ENCODE assay signal across 22 mouse cellular contexts in genomic region chr1:40776763-40777162, GRCm38 (mm10). TPM values are rescaled to one million over a fixed set of nuclear protein-coding genes. Genes with fewer than 3 reads are reported as not detected.
DNase-seq lines count a peak whose midpoint lies in the region; ATAC-seq and TF ChIP-seq lines count a peak whose summit lies in the region.
"Had no signal": no experiment of that assay in that cellular context is flagged by ENCODE, and none has a peak within 500 bp of the region (broad histone marks: within the 10 kb centered on the region; RNA-seq: fewer than 3 reads in every experiment).

No protein-coding gene starts in this region.

- no peak overlapping the region for H3K4me2 ChIP-seq in liver, embryonic 11.5 days
- H3K4me2 ChIP-seq in liver, embryonic 12.5 days, result no peak overlapping the region
- H3K4me2 ChIP-seq: embryonic facial prominence, embryonic 13.5 days; embryonic facial prominence, embryonic 15.5 days; forebrain, embryonic 12.5 days had no signal

- H3K4me3 ChIP-seq in kidney, adult 2 months (ENCODE audit: insufficient read depth, low read depth, low read length), result no peak overlapping the region
- H3K4me3 ChIP-seq in liver, embryonic 11.5 days (ENCODE audit: low read depth, low read length), result no peak overlapping the region
- no peak overlapping the region for H3K4me3 ChIP-seq in liver, embryonic 12.5 days
- H3K4me3 ChIP-seq in small intestine, adult 2 months (ENCODE audit: low read depth, low read length), result no peak overlapping the region
- H3K4me3 ChIP-seq: embryonic facial prominence, embryonic 13.5 days; embryonic facial prominence, embryonic 15.5 days; erythroblast, embryonic 14.5 days; forebrain, embryonic 10.5 days; forebrain, embryonic 12.5 days had no signal

- no peaks in the 10 kb centered on the region for H3K9me3 ChIP-seq in liver, embryonic 11.5 days (ENCODE audit: control insufficient read depth, low read length)
- H3K9me3 ChIP-seq in liver, embryonic 12.5 days (replicated peaks), result 0 out of 2 replicates have a peak, but pooled peaks cover 2% of the 10 kb centered on the region

- DNase-seq in kidney, adult 2 months, result peak; percentile 52
- no peak for DNase-seq in kidney, postnatal 14 days
- peak; percentile 7 for DNase-seq in liver, embryonic 11.5 days (ENCODE audit: low spot score)
- DNase-seq in yolk sac, embryonic 10.5 days (ENCODE audit: low spot score), result no peak
- DNase-seq: adrenal gland, adult 2 months; adrenal gland, postnatal 10 days; adrenal gland, postnatal 25 days; cerebellum, adult 11 months; cerebellum, adult 18-20 months; cerebellum, adult 8-10 months; cerebellum, adult 9-11 months; cerebellum, postnatal 14 days; cerebellum, postnatal 36 days; embryo, embryonic 11 days had no signal

- H3K9ac ChIP-seq in liver, embryonic 11.5 days (ENCODE audit: low read depth, low read length), result no peak overlapping the region
- H3K9ac ChIP-seq in liver, embryonic 12.5 days, result no peak overlapping the region
- H3K9ac ChIP-seq: embryonic facial prominence, embryonic 13.5 days; embryonic facial prominence, embryonic 15.5 days; forebrain, embryonic 12.5 days had no signal

- 0 out of 2 replicates have a peak overlapping the region, but pooled peaks have one; percentile 17 for H3K27ac ChIP-seq in kidney, adult 2 months (ENCODE audit: insufficient read depth, low read depth, low read length)
- H3K27ac ChIP-seq in liver, embryonic 11.5 days (ENCODE audit: low read depth, low read length), result no peak overlapping the region
- no peak overlapping the region for H3K27ac ChIP-seq in liver, embryonic 12.5 days
- peak overlapping the region; percentile 73 for H3K27ac ChIP-seq in small intestine, adult 2 months (ENCODE audit: insufficient read depth, low read depth, low read length)
- H3K27ac ChIP-seq: embryonic facial prominence, embryonic 13.5 days; embryonic facial prominence, embryonic 15.5 days; forebrain, embryonic 10.5 days; forebrain, embryonic 12.5 days had no signal

- peaks cover 15% of the 10 kb centered on the region for H3K36me3 ChIP-seq in kidney, adult 2 months (ENCODE audit: control insufficient read depth, insufficient read depth, low read length)
- peaks cover 5% of the 10 kb centered on the region; the same call in 1 of the 2 replicates for H3K36me3 ChIP-seq in liver, embryonic 11.5 days (ENCODE audit: control insufficient read depth, insufficient read depth, low read length)
- H3K36me3 ChIP-seq in liver, embryonic 12.5 days, result peaks cover 37% of the 10 kb centered on the region
- H3K36me3 ChIP-seq in small intestine, adult 2 months (ENCODE audit: control insufficient read depth, insufficient read depth, low read length), result peaks cover 50% of the 10 kb centered on the region

- TF ChIP-seq POLR2A in kidney, adult 2 months (IDR thresholded peaks at IDR 0.05; ENCODE audit: low read depth, low read length), result no peak
- no peak for TF ChIP-seq POLR2A in small intestine, adult 2 months (IDR thresholded peaks at IDR 0.05; ENCODE audit: low read depth, low read length)

- no peaks in the 10 kb centered on the region for H3K27me3 ChIP-seq in kidney, adult 2 months (replicated peaks; ENCODE audit: control insufficient read depth, insufficient read depth, low read length)
- no peaks in the 10 kb centered on the region for H3K27me3 ChIP-seq in liver, embryonic 11.5 days (replicated peaks; ENCODE audit: control insufficient read depth, insufficient read depth, low read length)
- H3K27me3 ChIP-seq in liver, embryonic 12.5 days (replicated peaks), result no peaks in the 10 kb centered on the region
- H3K27me3 ChIP-seq in small intestine, adult 2 months (ENCODE audit: control insufficient read depth, insufficient read depth, low read length), result no peaks in the 10 kb centered on the region
- H3K27me3 ChIP-seq: embryonic facial prominence, embryonic 13.5 days; embryonic facial prominence, embryonic 15.5 days; forebrain, embryonic 12.5 days had no signal

- no peak for ATAC-seq in liver, embryonic 11.5 days (replicated peaks; ENCODE audit: low FRiP score)
- ATAC-seq in liver, embryonic 12.5 days, result no peak
- ATAC-seq: forebrain, embryonic 14.5 days had no signal

- WGBS in kidney, adult 2 months, result 52% methylated on average over 3 of the region's 3 CpGs
- WGBS in liver, embryonic 11.5 days, result 86% methylated on average over 3 of the region's 3 CpGs
- 74% methylated on average over 3 of the region's 3 CpGs for WGBS in liver, embryonic 12.5 days (ENCODE audit: insufficient replicate concordance)
- 21% methylated on average over 3 of the region's 3 CpGs for WGBS in small intestine, adult 2 months

- no peak for TF ChIP-seq CTCF in kidney, adult 2 months (conservative IDR thresholded peaks at IDR 0.05; ENCODE audit: insufficient read depth, insufficient read length, low read depth, low read length)
- TF ChIP-seq CTCF in small intestine, adult 2 months (IDR thresholded peaks at IDR 0.05; ENCODE audit: extremely low read depth, insufficient read length, insufficient replicate concordance, low read depth, low read length), result no peak

- peaks cover 12% of the 10 kb centered on the region for H3K4me1 ChIP-seq in kidney, adult 2 months (ENCODE audit: control insufficient read depth, insufficient read depth, low read length)
- no peaks in the 10 kb centered on the region for H3K4me1 ChIP-seq in liver, embryonic 11.5 days (replicated peaks; ENCODE audit: control insufficient read depth, insufficient read depth, low read length)
- H3K4me1 ChIP-seq in liver, embryonic 12.5 days, result peaks cover 14% of the 10 kb centered on the region
- peaks cover 13% of the 10 kb centered on the region; the same call in 1 of the 2 replicates for H3K4me1 ChIP-seq in small intestine, adult 2 months (ENCODE audit: control insufficient read depth, insufficient read depth, insufficient read length, low read length)
- H3K4me1 ChIP-seq: embryonic facial prominence, embryonic 15.5 days; forebrain, embryonic 10.5 days; forebrain, embryonic 12.5 days had no signal

RNA-seq across cellular contexts. Expression of gene Mfsd9, which starts 13.7 kb away (rescaled TPM):
- 10.9 and 13.4 TPM in 2 replicates for polyA plus RNA-seq in kidney, adult 2 months (2012; rRNA removed)
- 1.9 and 2.1 TPM in 2 replicates for polyA plus RNA-seq in liver, embryonic 11.5 days (2014; fragmentation: Nextera tagmentation; extraction: Ambion mirVana)
- 0.99 and 1.4 TPM in 2 replicates for polyA plus RNA-seq in liver, embryonic 12.5 days (2016; fragmentation: Nextera tagmentation; extraction: Ambion mirVana)
- 6.7 and 14.0 TPM in 2 replicates for polyA plus RNA-seq in small intestine, adult 2 months (2012; rRNA removed)

RNA-seq across cellular contexts. Expression of gene Tmem182, which starts 28.6 kb away (rescaled TPM):
- polyA plus RNA-seq in kidney, adult 2 months (2012; rRNA removed), result 0.95 and 2.4 TPM in 2 replicates
- polyA plus RNA-seq in liver, embryonic 11.5 days (2014; fragmentation: Nextera tagmentation; extraction: Ambion mirVana), result 0.22 TPM in 1 of 2 replicates, not detected in the other
- polyA plus RNA-seq in liver, embryonic 12.5 days (2016; fragmentation: Nextera tagmentation; extraction: Ambion mirVana), result not detected in 2 replicates
- polyA plus RNA-seq in small intestine, adult 2 months (2012; rRNA removed), result not detected in 2 replicates
- polyA plus RNA-seq: erythroblast, embryonic 14.5 days; forebrain, embryonic 10.5 days; forebrain, embryonic 14.5 days had no signal

Comparison
In these comparisons a context has a peak if more than half of its experiments do, and no peak if none do; other contexts are left out.
1. DNase-seq: peak in kidney, adult 2 months (single experiment) and liver, embryonic 11.5 days (single experiment); none in kidney, postnatal 14 days (single experiment) and yolk sac, embryonic 10.5 days (single experiment).
2. H3K27ac ChIP-seq: peak in kidney, adult 2 months (single experiment) and small intestine, adult 2 months (single experiment); none in liver, embryonic 11.5 days (single experiment) and liver, embryonic 12.5 days (single experiment).